Mouse (Mus musculus) c-Kit-positive CD71-positive TER-119-positive erythroid progenitor cells, embryonic 14.5 days (primary cell): ENCODE measurements around the gene Surf6.
"Not testable (repeated sequence)": the region's sequence is repeated elsewhere in the genome, so short reads cannot be mapped to it uniquely, and the experiment has no call there.

Source experiments
- DNase-seq: peaks from one replicate; pipeline ENCODE4 v3.0.0-alpha.2; 2013; ENCODE audit warnings: low spot score

Surf6 gene

GRCm38 (mm10) chr2:26913416-26914147 lies 10.9 kb upstream of the Surf6 start:
- no peak for DNase-seq

GRCm38 (mm10) chr2:26912253-26912770 lies 9.6 kb upstream of the Surf6 start:
- DNase-seq: no peak

- no peak for DNase-seq
Observed at GRCm38 (mm10) chr2:26910994-26911765, 8.5 kb upstream of the Surf6 start.

GRCm38 (mm10) chr2:26910124-26910993 lies 7.7 kb upstream of the Surf6 start, which contains the start of the genes Med22 and Rpl7a:
Med22 (minus strand) TSS chr2:26910677.
Rpl7a (plus strand) TSS chr2:26910764.
- DNase-seq: peak; percentile 99

GRCm38 (mm10) chr2:26909387-26909784 lies 6.7 kb upstream of the Surf6 start:
- no peak for DNase-seq

- DNase-seq: no peak
Observed at GRCm38 (mm10) chr2:26908710-26909386, 6.2 kb upstream of the Surf6 start.

- DNase-seq: no peak
Observed at GRCm38 (mm10) chr2:26907109-26907508, 4.4 kb upstream of the Surf6 start.

- no peak for DNase-seq
Observed at GRCm38 (mm10) chr2:26906431-26906830, 3.8 kb upstream of the Surf6 start.

GRCm38 (mm10) chr2:26905936-26906335 lies 3.3 kb upstream of the Surf6 start:
- DNase-seq: no peak

- DNase-seq: no peak
Observed at GRCm38 (mm10) chr2:26903311-26903710, 632 bp upstream of the Surf6 start.

GRCm38 (mm10) chr2:26901834-26902400 lies 762 bp downstream of the Surf6 start:
- no peak for DNase-seq

- no peak for DNase-seq
Observed at GRCm38 (mm10) chr2:26900731-26901130, 1.9 kb downstream of the Surf6 start.

- DNase-seq: no peak
Observed at GRCm38 (mm10) chr2:26895898-26896297, 6.8 kb downstream of the Surf6 start.

GRCm38 (mm10) chr2:26886170-26886569 lies 16.5 kb downstream of the Surf6 start:
- not testable (repeated sequence) for DNase-seq

- not testable (repeated sequence) for DNase-seq
Observed at GRCm38 (mm10) chr2:26885541-26885940, 17.1 kb downstream of the Surf6 start.

- no peak for DNase-seq
Observed at GRCm38 (mm10) chr2:26878571-26878970, 24.1 kb downstream of the Surf6 start.

- no peak for DNase-seq
Observed at GRCm38 (mm10) chr2:26870666-26871065, 32.0 kb downstream of the Surf6 start.

GRCm38 (mm10) chr2:26864879-26865278 lies 37.8 kb downstream of the Surf6 start, which contains the start of gene Abo:
Abo (minus strand) TSS chr2:26864979.
- DNase-seq: no peak

- no peak for DNase-seq
Observed at GRCm38 (mm10) chr2:26862856-26863255, 39.8 kb downstream of the Surf6 start.

GRCm38 (mm10) chr2:26847706-26848105 lies 55.0 kb downstream of the Surf6 start:
- DNase-seq: peak; percentile 10
